ENCODE assay signal across 22 mouse cellular contexts in the genomic region with DNA sequence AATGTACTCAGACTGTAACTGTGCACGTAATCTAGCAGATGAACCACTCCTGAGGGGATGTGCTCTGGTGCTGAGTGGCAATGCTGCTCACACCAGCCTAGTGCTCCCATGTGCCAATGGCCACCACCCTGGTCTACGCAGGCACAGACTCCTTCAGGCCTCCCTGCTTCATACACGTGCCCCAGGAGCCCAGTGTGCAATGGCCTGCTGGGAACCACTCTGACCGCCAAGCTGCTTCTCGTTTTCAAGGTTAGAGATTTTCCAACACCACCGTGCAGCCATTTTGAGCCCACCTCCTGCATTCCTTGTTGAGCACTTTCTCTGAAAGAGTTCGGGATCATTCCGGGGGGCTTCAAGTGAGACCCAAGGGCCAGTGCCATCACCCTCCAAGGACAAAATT. TPM values are rescaled to one million over a fixed set of nuclear protein-coding genes. Genes with fewer than 3 reads are reported as not detected.
"Had no signal": no experiment of that assay in that cellular context is flagged by ENCODE, and none has a peak within 500 bp of the region (broad histone marks: within the 10 kb centered on the region; RNA-seq: fewer than 3 reads in every experiment).

No protein-coding gene starts in this region.

- H3K27ac ChIP-seq: heart, adult 2 months; heart, embryonic 13.5 days; heart, embryonic 15.5 days; hindbrain, embryonic 12.5 days; kidney, embryonic 15.5 days; kidney, postnatal 0 days; limb, embryonic 13.5 days; limb, embryonic 15.5 days; liver, embryonic 12.5 days; liver, embryonic 14.5 days had no signal

- H3K4me2 ChIP-seq: heart, embryonic 11.5 days; heart, embryonic 13.5 days; heart, embryonic 15.5 days; hindbrain, embryonic 12.5 days; kidney, embryonic 15.5 days; limb, embryonic 13.5 days; limb, embryonic 15.5 days; liver, embryonic 12.5 days had no signal

- H3K9ac ChIP-seq: heart, embryonic 13.5 days; heart, embryonic 15.5 days; hindbrain, embryonic 12.5 days; kidney, embryonic 15.5 days; limb, embryonic 13.5 days; limb, embryonic 15.5 days; liver, embryonic 12.5 days; liver, embryonic 14.5 days had no signal

- H3K4me3 ChIP-seq: heart, adult 2 months; heart, embryonic 13.5 days; heart, embryonic 15.5 days; hindbrain, embryonic 12.5 days; kidney, embryonic 15.5 days; limb, embryonic 13.5 days; limb, embryonic 15.5 days; liver, embryonic 12.5 days had no signal

- H3K4me1 ChIP-seq: heart, embryonic 13.5 days; heart, embryonic 15.5 days; kidney, embryonic 15.5 days; limb, embryonic 13.5 days; limb, embryonic 15.5 days; liver, embryonic 12.5 days had no signal

- ATAC-seq: intestine, embryonic 16.5 days; liver, embryonic 12.5 days had no signal

- DNase-seq: gastrocnemius, postnatal 14 days; gastrocnemius, postnatal 36 days; heart, adult 11 months; heart, adult 2 months; heart, postnatal 14 days; heart, postnatal 36 days; kidney, adult 11 months; kidney, adult 2 months; kidney, postnatal 14 days; layer of hippocampus, postnatal 36 days had no signal

- H3K36me3 ChIP-seq: heart, embryonic 13.5 days; heart, embryonic 15.5 days; hindbrain, embryonic 12.5 days; kidney, embryonic 15.5 days; limb, embryonic 13.5 days; limb, embryonic 15.5 days; liver, embryonic 12.5 days had no signal

- H3K27me3 ChIP-seq: hindbrain, embryonic 12.5 days; limb, embryonic 13.5 days; limb, embryonic 15.5 days; liver, embryonic 12.5 days had no signal

- H3K9me3 ChIP-seq: heart, embryonic 13.5 days; heart, embryonic 15.5 days; hindbrain, embryonic 12.5 days; kidney, embryonic 15.5 days; limb, embryonic 13.5 days; limb, embryonic 15.5 days; liver, embryonic 12.5 days had no signal

RNA-seq across cellular contexts. Expression of a gene that starts 50.6 kb away (rescaled TPM):
- total RNA-seq: hematopoietic stem cell, adult 5-6 weeks had no signal
- polyA plus RNA-seq: heart, adult 2 months had no signal
